Comparison of ENCODE assay signal across 13 mouse cellular contexts in the genomic region with DNA sequence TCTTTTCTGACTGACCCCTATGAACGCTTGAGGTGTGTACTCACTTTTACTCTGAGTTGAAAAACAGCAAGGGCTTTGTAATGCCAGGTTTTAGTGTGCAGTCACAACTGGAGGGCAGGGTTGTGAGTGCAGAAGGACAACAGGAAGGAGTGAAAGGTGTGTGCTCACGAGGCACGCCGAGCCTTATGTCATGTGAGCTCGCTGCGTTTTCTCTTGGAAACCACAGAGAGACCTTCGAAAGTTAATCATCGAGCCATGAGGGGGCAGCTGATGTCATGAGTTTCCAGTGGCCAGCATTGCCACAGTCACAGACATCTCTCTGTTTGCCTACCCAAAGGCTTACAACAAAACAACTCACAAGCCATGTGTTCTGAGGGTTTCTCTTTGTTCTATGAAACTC.
DNase-seq lines count a peak whose midpoint lies in the region; ATAC-seq and TF ChIP-seq lines count a peak whose summit lies in the region.
"Had no signal": no experiment of that assay in that cellular context is flagged by ENCODE, and none has a peak within 500 bp of the region (broad histone marks: within the 10 kb centered on the region; RNA-seq: fewer than 3 reads in every experiment).

No protein-coding gene starts in this region.

- H3K27ac ChIP-seq in liver, embryonic 11.5 days (ENCODE audit: low read depth, low read length), result no peak overlapping the region
- no peak overlapping the region for H3K27ac ChIP-seq in limb, embryonic 11.5 days (replicated peaks; ENCODE audit: low read depth, low read length)
- H3K27ac ChIP-seq in layer of hippocampus, adult 2 months, result no peak overlapping the region

- H3K9me3 ChIP-seq in liver, embryonic 11.5 days (ENCODE audit: control insufficient read depth, low read length), result no peaks in the 10 kb centered on the region
- H3K9me3 ChIP-seq in limb, embryonic 11.5 days (ENCODE audit: control insufficient read depth, low read length), result no peaks in the 10 kb centered on the region
- H3K9me3 ChIP-seq: megakaryocyte, embryonic 14.5 days had no signal

- H3K36me3 ChIP-seq in liver, embryonic 11.5 days (ENCODE audit: control insufficient read depth, insufficient read depth, low read length), result no peaks in the 10 kb centered on the region
- H3K36me3 ChIP-seq in limb, embryonic 11.5 days (ENCODE audit: control insufficient read depth, insufficient read depth, low read length), result no peaks in the 10 kb centered on the region

- H3K9ac ChIP-seq in liver, embryonic 11.5 days (ENCODE audit: low read depth, low read length), result no peak overlapping the region
- no peak overlapping the region for H3K9ac ChIP-seq in limb, embryonic 11.5 days (ENCODE audit: low read length)

- H3K4me3 ChIP-seq in liver, embryonic 11.5 days (ENCODE audit: low read depth, low read length), result no peak overlapping the region
- H3K4me3 ChIP-seq in limb, embryonic 11.5 days (ENCODE audit: low read depth, low read length), result no peak overlapping the region
- H3K4me3 ChIP-seq in layer of hippocampus, adult 2 months, result no peak overlapping the region
- H3K4me3 ChIP-seq: megakaryocyte, embryonic 14.5 days had no signal

- no peak for ATAC-seq in liver, embryonic 11.5 days (replicated peaks; ENCODE audit: low FRiP score)
- ATAC-seq in limb, embryonic 11.5 days (ENCODE audit: insufficient number of reproducible peaks, low FRiP score, low TSS enrichment, low read depth), result no peak

- H3K4me1 ChIP-seq in liver, embryonic 11.5 days (replicated peaks; ENCODE audit: control insufficient read depth, insufficient read depth, low read length), result peaks cover 26% of the 10 kb centered on the region
- H3K4me1 ChIP-seq in limb, embryonic 11.5 days (ENCODE audit: control insufficient read depth, insufficient read depth, low read length), result peaks cover 13% of the 10 kb centered on the region; the same call in 1 of the 2 replicates

- H3K27me3 ChIP-seq in liver, embryonic 11.5 days (replicated peaks; ENCODE audit: control insufficient read depth, insufficient read depth, low read length), result no peaks in the 10 kb centered on the region
- H3K27me3 ChIP-seq in limb, embryonic 11.5 days (ENCODE audit: control insufficient read depth, insufficient read depth, low read length), result no peaks in the 10 kb centered on the region

- peak; percentile 14 for DNase-seq in liver
- no peak for DNase-seq in liver, embryonic 11.5 days (ENCODE audit: low spot score)
- DNase-seq in adrenal gland, postnatal 10 days, result peak; percentile 55
- DNase-seq in kidney, adult 9 months, result peak; percentile 67
- DNase-seq in limb, embryonic 11.5 days (ENCODE audit: low spot score), result peak; percentile 40
- DNase-seq in layer of hippocampus, adult 2 months (ENCODE audit: low spot score in 2 of 2), result no peak
- DNase-seq in cerebellum, adult 11-12 months, result no peak
- no peak for DNase-seq in urinary bladder, adult 2 months (ENCODE audit: low spot score)
- DNase-seq: cerebellum, adult 18-20 months; heart, adult 18-20 months; heart, postnatal 4 days; thymus, postnatal 36 days had no signal

- TF ChIP-seq CTCF in layer of hippocampus, adult 2 months (conservative IDR thresholded peaks at IDR 0.05), result no peak

- no peak overlapping the region for H3K4me2 ChIP-seq in liver, embryonic 11.5 days
- no peak overlapping the region for H3K4me2 ChIP-seq in limb, embryonic 11.5 days (ENCODE audit: low read depth, severe bottlenecking)

- WGBS in liver, embryonic 11.5 days, result 59% methylated on average over 8 of the region's 8 CpGs
- 54% methylated on average over 8 of the region's 8 CpGs for WGBS in limb, embryonic 11.5 days

Comparison
In these comparisons a context has a peak if more than half of its experiments do, and no peak if none do; other contexts are left out.
1. DNase-seq: peak in liver (single experiment), adrenal gland, postnatal 10 days (single experiment), kidney, adult 9 months (single experiment) and limb, embryonic 11.5 days (single experiment); none in liver, embryonic 11.5 days (single experiment), layer of hippocampus, adult 2 months (0 of 2), cerebellum, adult 11-12 months (single experiment) and urinary bladder, adult 2 months (single experiment).